Mouse (Mus musculus): ENCODE results near the gene Gsg1l. TPM values are rescaled to one million over a fixed set of nuclear protein-coding genes. Genes with fewer than 3 reads are reported as not detected.
A peak's percentile ranks its signal among the peaks of the same experiment; 100 is the strongest.

The Gsg1l gene
- polyA plus RNA-seq (2014; fragmentation: Nextera tagmentation; extraction: Ambion mirVana) = 0.21 and 0.23 TPM in 2 replicates

DNA sequence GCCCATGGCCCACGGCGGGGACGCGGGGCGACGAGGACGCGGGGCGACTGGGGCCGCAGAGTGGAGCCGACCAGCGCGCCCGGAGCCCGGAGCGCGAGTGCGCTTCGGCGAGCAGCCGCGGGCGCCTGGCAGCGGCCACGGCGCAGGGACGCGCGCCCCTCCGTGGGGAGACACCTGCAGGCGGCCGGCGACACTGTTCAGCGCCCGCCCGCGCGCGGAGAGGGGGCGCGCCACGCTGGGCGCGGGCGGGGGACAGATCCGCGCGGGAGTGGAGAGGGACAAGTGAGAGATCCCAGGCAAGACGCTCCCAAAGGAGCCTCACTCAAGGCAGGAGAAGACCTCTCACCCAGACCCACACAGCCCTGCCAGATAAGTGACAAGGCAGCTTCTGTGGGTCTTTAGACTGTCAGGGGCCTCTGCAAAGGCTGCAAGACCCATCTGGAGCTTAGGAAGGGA lies at the start of gene Gsg1l:
Gene Gsg1l (minus strand): TSS at position 126 of the 456 bp plus-strand sequence.
- Histone ChIP-seq H3K9ac (ENCODE audit: low read depth, low read length) (no peak within 1 kb of the TSS), H3K4me1 (replicated peaks; ENCODE audit: control insufficient read depth, insufficient read depth, low read length) (peaks cover 2% of the 10 kb centered on the region; the same call in 1 of the 2 replicates), H3K27ac (ENCODE audit: low read depth, low read length) (no peak within 1 kb of the TSS), H3K36me3 (ENCODE audit: control insufficient read depth, insufficient read depth, low read length) (no peaks in the 10 kb centered on the region), H3K4me2 (peak within 1 kb of the TSS; percentile 67), H3K27me3 (replicated peaks; ENCODE audit: control insufficient read depth, insufficient read depth, low read length) (peaks cover 65% of the 10 kb centered on the region), H3K4me3 (ENCODE audit: low read depth, low read length) (peak within 1 kb of the TSS; percentile 50), H3K9me3 (ENCODE audit: control insufficient read depth, low read length) (no peaks in the 10 kb centered on the region)
- ATAC-seq (replicated peaks; ENCODE audit: low FRiP score) (no peak), DNase-seq (ENCODE audit: low spot score) (no peak)
- 3% methylated on average over 49 of the region's 49 CpGs for WGBS

DNA sequence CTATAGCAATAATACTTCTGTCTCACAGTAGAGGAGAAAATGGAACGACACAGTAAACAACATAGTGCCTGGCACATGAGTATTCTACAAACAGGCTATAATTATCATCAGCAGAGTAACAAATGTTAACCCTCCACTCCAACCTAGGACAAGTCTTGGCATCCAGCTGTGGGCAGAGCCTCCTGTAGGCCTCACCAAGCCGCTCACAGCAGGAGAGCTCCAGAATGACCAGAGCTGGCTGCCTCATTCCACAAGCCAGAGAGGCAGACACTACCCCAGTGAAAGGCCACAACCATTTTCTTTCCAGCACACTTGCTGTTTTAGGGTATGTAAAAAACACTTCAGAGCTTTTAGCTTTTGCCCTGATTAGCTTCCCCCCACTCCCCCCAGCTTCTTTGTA lies 45.5 kb upstream of the Gsg1l start:
- ATAC-seq (replicated peaks; ENCODE audit: low FRiP score) = no peak
- Histone ChIP-seq H3K9me3 (ENCODE audit: control insufficient read depth, low read length) (no peaks in the 10 kb centered on the region), H3K4me2 (no peak overlapping the region), H3K27ac (ENCODE audit: low read depth, low read length) (no peak overlapping the region), H3K27me3 (replicated peaks; ENCODE audit: control insufficient read depth, insufficient read depth, low read length) (no peaks in the 10 kb centered on the region), H3K4me3 (ENCODE audit: low read depth, low read length) (no peak overlapping the region), H3K9ac (ENCODE audit: low read depth, low read length) (no peak overlapping the region), H3K36me3 (ENCODE audit: control insufficient read depth, insufficient read depth, low read length) (peaks cover 14% of the 10 kb centered on the region), H3K4me1 (replicated peaks; ENCODE audit: control insufficient read depth, insufficient read depth, low read length) (peaks cover 15% of the 10 kb centered on the region)
- no peak for DNase-seq (ENCODE audit: low spot score)
- 89% methylated on average over 2 of the region's 2 CpGs for WGBS

DNA sequence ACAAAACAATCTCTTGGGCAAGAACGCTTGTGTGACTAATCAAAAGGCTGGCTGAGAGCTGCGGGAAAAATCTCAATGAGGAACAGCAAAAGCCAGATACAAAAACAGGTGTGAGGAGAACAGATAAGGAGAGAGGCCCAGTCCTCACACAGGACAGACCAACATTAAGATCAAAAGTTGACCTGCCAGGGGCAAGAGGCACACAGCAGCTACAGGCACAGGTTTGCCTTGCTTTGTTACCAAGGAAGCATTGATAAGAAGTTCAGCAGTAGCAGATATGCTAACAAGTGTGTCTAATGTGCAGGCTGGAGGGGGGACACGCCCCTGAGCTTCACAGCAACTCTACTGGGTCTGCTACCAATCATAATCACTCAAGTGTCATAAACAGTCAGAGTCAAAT lies 44.3 kb upstream of the Gsg1l start:
- ATAC-seq (replicated peaks; ENCODE audit: low FRiP score) = peak; percentile 83
- Histone ChIP-seq H3K4me2 (no peak overlapping the region), H3K27ac (ENCODE audit: low read depth, low read length) (no peak overlapping the region), H3K4me3 (ENCODE audit: low read depth, low read length) (no peak overlapping the region), H3K36me3 (ENCODE audit: control insufficient read depth, insufficient read depth, low read length) (peaks cover 18% of the 10 kb centered on the region), H3K4me1 (replicated peaks; ENCODE audit: control insufficient read depth, insufficient read depth, low read length) (peaks cover 15% of the 10 kb centered on the region), H3K9me3 (ENCODE audit: control insufficient read depth, low read length) (no peaks in the 10 kb centered on the region), H3K9ac (ENCODE audit: low read depth, low read length) (no peak overlapping the region), H3K27me3 (replicated peaks; ENCODE audit: control insufficient read depth, insufficient read depth, low read length) (no peaks in the 10 kb centered on the region)
- WGBS = 37% methylated on average over 3 of the region's 3 CpGs
- DNase-seq (ENCODE audit: low spot score) = no peak

DNA sequence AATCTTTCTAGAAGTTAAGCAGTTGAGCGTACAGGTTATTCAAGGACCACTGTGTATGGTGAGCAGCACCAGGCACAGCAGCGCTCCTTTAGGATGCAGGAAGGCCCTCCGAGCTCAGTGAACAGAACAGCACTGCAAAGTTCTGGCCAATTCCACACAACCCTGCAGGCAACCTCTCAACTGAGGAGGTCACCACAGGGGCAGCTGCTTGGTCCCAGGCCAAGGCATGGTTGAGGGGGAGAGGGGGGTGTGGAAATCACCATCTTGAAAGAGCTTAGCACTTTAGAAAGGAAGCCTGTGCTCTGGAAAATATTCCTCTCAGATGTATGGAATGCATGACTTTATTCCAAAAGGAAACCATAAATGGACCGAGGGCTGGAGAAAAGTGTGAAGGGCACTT lies 39.3 kb upstream of the Gsg1l start:
- peaks cover 7% of the 10 kb centered on the region; the same call in 1 of the 2 replicates for H3K4me1 ChIP-seq (replicated peaks; ENCODE audit: control insufficient read depth, insufficient read depth, low read length)
- 94% methylated on average over 4 of the region's 4 CpGs for WGBS
- DNase-seq (ENCODE audit: low spot score) = no peak

DNA sequence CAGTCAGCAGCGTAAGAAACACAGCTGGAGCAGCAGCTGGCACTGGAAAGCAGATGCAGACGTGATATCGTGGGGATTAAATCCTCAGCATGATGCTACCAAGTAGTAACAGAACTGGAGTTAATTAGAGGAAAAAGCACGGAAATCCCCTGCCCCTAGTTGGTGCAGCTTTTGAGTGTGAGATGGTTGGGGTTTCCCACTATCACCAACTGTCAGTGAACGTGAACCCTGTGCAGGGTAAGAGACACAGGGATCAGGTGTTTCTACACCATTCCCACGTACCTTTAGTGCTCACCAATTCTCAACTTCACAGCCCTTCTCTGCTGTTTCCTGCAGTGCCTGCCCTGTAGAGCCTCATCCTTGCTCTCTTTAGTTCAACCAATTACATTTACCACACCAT lies 37.6 kb upstream of the Gsg1l start:
- Histone ChIP-seq H3K4me3 (ENCODE audit: low read depth, low read length) (no peak overlapping the region), H3K9ac (ENCODE audit: low read depth, low read length) (no peak overlapping the region), H3K4me1 (replicated peaks; ENCODE audit: control insufficient read depth, insufficient read depth, low read length) (no peaks in the 10 kb centered on the region), H3K9me3 (ENCODE audit: control insufficient read depth, low read length) (no peaks in the 10 kb centered on the region), H3K27me3 (replicated peaks; ENCODE audit: control insufficient read depth, insufficient read depth, low read length) (no peaks in the 10 kb centered on the region), H3K27ac (ENCODE audit: low read depth, low read length) (no peak overlapping the region), H3K36me3 (ENCODE audit: control insufficient read depth, insufficient read depth, low read length) (peaks cover 24% of the 10 kb centered on the region), H3K4me2 (no peak overlapping the region)
- WGBS = 82% methylated on average over 6 of the region's 6 CpGs
- ATAC-seq (replicated peaks; ENCODE audit: low FRiP score) (no peak), DNase-seq (ENCODE audit: low spot score) (no peak)

More for the DNA sequence above, 39.3 kb upstream of the Gsg1l start:
- H3K27me3 ChIP-seq (replicated peaks; ENCODE audit: control insufficient read depth, insufficient read depth, low read length) = no peaks in the 10 kb centered on the region
- no peak overlapping the region for H3K4me2 ChIP-seq
- ATAC-seq (replicated peaks; ENCODE audit: low FRiP score) = no peak
- no peak overlapping the region for H3K4me3 ChIP-seq (ENCODE audit: low read depth, low read length)
- H3K36me3 ChIP-seq (ENCODE audit: control insufficient read depth, insufficient read depth, low read length) = peaks cover 19% of the 10 kb centered on the region
- no peaks in the 10 kb centered on the region for H3K9me3 ChIP-seq (ENCODE audit: control insufficient read depth, low read length)
- no peak overlapping the region for H3K9ac ChIP-seq (ENCODE audit: low read depth, low read length)
- H3K27ac ChIP-seq (ENCODE audit: low read depth, low read length) = no peak overlapping the region

DNA sequence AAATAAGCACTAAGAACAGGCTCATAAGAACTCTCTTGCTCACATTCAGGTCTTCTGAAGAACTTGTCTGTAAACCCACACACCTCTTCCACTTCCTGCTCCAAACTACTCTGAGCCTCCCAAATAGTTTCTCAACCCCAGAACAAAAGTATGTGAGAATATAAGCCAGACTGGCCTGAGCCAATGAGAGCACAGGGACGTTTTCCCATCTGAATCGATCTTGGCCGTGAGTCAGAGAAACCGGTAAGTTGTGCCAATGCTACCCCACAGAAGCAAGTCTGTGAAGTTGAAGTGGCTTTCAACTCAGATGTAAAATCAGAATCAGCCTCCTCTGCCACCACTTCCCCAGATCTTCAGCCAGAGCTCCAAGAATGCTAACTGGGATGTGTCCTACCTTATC lies 31.1 kb upstream of the Gsg1l start:
- no peak for DNase-seq (ENCODE audit: low spot score)
- Histone ChIP-seq H3K4me2 (no peak overlapping the region), H3K9ac (ENCODE audit: low read depth, low read length) (no peak overlapping the region), H3K4me3 (ENCODE audit: low read depth, low read length) (no peak overlapping the region), H3K9me3 (ENCODE audit: control insufficient read depth, low read length) (no peaks in the 10 kb centered on the region), H3K27me3 (replicated peaks; ENCODE audit: control insufficient read depth, insufficient read depth, low read length) (no peaks in the 10 kb centered on the region), H3K27ac (ENCODE audit: low read depth, low read length) (no peak overlapping the region), H3K36me3 (ENCODE audit: control insufficient read depth, insufficient read depth, low read length) (peaks cover 35% of the 10 kb centered on the region), H3K4me1 (replicated peaks; ENCODE audit: control insufficient read depth, insufficient read depth, low read length) (no peaks in the 10 kb centered on the region)
- ATAC-seq (replicated peaks; ENCODE audit: low FRiP score) = no peak
- WGBS = 93% methylated on average over 4 of the region's 4 CpGs

DNA sequence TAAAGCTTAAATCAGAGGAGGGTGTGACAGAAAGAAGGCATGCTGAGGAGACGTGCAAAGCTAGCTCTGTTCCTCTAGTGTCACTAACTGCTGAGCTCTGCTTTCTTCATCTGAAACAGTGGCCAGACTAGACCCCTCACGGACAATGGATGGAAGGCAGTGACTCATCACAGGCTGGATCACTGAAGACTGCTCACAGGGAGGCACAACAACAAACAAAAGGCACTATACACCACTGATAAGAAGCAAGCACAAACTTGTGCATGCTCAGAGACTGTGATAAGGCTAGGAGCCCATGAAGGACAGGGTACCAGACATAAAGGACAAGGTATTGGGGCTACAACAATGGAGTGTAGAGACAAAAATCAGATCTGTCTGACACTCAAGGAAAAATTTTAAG lies 29.0 kb upstream of the Gsg1l start:
- Histone ChIP-seq H3K27me3 (replicated peaks; ENCODE audit: control insufficient read depth, insufficient read depth, low read length) (no peaks in the 10 kb centered on the region), H3K9ac (ENCODE audit: low read depth, low read length) (no peak overlapping the region), H3K36me3 (ENCODE audit: control insufficient read depth, insufficient read depth, low read length) (peaks cover 50% of the 10 kb centered on the region), H3K4me1 (replicated peaks; ENCODE audit: control insufficient read depth, insufficient read depth, low read length) (no peaks in the 10 kb centered on the region), H3K9me3 (ENCODE audit: control insufficient read depth, low read length) (no peaks in the 10 kb centered on the region), H3K4me3 (ENCODE audit: low read depth, low read length) (no peak overlapping the region), H3K27ac (ENCODE audit: low read depth, low read length) (no peak overlapping the region), H3K4me2 (no peak overlapping the region)
- no peak for DNase-seq (ENCODE audit: low spot score)
- ATAC-seq (replicated peaks; ENCODE audit: low FRiP score) = peak; percentile 77
- 60% methylated on average over 2 of the region's 2 CpGs for WGBS

DNA sequence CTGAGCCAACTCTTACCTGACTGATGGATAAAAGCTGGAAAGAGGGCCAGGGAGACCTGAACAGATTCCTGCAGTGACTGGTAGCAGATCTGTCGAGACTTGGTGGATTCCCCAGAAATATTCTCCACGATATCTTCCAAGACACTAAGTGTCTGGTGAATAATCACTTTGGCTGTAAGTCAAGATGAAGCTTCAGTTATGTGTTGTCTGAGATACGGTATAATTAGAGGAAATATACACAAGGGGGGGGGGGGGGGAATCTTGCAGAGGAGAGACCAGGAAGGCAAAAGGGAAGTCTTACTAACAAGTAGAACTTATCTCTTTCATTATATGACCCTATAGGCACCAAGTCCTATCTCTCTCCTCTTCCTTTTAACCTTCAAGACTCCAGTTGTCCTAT lies 27.7 kb upstream of the Gsg1l start:
- no peak overlapping the region for H3K4me3 ChIP-seq (ENCODE audit: low read depth, low read length)
- 83% methylated on average over 3 of the region's 3 CpGs for WGBS
- no peak overlapping the region for H3K9ac ChIP-seq (ENCODE audit: low read depth, low read length)
- H3K36me3 ChIP-seq (ENCODE audit: control insufficient read depth, insufficient read depth, low read length) = peaks cover 49% of the 10 kb centered on the region
- H3K27ac ChIP-seq (ENCODE audit: low read depth, low read length) = no peak overlapping the region
- DNase-seq (ENCODE audit: low spot score) = no peak
- H3K4me1 ChIP-seq (replicated peaks; ENCODE audit: control insufficient read depth, insufficient read depth, low read length) = no peaks in the 10 kb centered on the region
- ATAC-seq (replicated peaks; ENCODE audit: low FRiP score) = no peak
- no peaks in the 10 kb centered on the region for H3K9me3 ChIP-seq (ENCODE audit: control insufficient read depth, low read length)
- H3K27me3 ChIP-seq (replicated peaks; ENCODE audit: control insufficient read depth, insufficient read depth, low read length) = no peaks in the 10 kb centered on the region
- no peak overlapping the region for H3K4me2 ChIP-seq

DNA sequence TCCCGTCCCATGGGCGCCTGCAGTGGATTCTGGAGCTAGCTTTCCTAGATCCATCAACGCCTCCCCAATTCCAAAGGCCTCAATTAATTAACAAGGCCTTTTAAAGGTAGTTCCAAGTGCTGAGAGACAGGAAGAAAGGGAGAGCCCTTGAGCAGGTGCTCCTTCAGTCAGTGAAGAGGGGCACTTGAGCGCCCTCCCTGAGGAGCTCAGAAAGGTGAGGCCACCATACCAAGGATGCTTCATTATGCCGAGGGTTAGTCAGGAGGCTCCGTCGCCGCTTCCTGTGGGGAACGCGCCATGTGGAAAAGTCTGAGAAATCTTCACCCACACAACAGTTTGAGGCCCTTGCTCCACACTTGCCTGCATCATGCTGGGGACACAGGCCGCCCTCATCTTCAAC lies 18.2 kb upstream of the Gsg1l start:
- Histone ChIP-seq H3K27me3 (replicated peaks; ENCODE audit: control insufficient read depth, insufficient read depth, low read length) (no peaks in the 10 kb centered on the region), H3K4me3 (ENCODE audit: low read depth, low read length) (no peak overlapping the region), H3K4me2 (no peak overlapping the region), H3K27ac (ENCODE audit: low read depth, low read length) (no peak overlapping the region), H3K4me1 (replicated peaks; ENCODE audit: control insufficient read depth, insufficient read depth, low read length) (no peaks in the 10 kb centered on the region), H3K9ac (ENCODE audit: low read depth, low read length) (no peak overlapping the region), H3K36me3 (ENCODE audit: control insufficient read depth, insufficient read depth, low read length) (peaks cover 35% of the 10 kb centered on the region), H3K9me3 (ENCODE audit: control insufficient read depth, low read length) (no peaks in the 10 kb centered on the region)
- DNase-seq (ENCODE audit: low spot score) (no peak), ATAC-seq (replicated peaks; ENCODE audit: low FRiP score) (no peak)
- WGBS = 91% methylated on average over 11 of the region's 11 CpGs
